Mouse (Mus musculus) forelimb bud, embryonic 11.5 days (tissue): ENCODE data around the gene Mad1l1.

Experiments
- DNase-seq: peaks from one replicate; pipeline ENCODE4 v3.0.0-alpha.2; 2012; ENCODE audit warnings: low read depth, low spot score

Mad1l1 gene

GRCm38 (mm10) chr5:140263754-140264749 is 57.3 kb downstream of the Mad1l1 start:
- DNase-seq = no peak

- no peak for DNase-seq
These were observed 59.0 kb downstream of the Mad1l1 start for GRCm38 (mm10) chr5:140262401-140262800.

DNA sequence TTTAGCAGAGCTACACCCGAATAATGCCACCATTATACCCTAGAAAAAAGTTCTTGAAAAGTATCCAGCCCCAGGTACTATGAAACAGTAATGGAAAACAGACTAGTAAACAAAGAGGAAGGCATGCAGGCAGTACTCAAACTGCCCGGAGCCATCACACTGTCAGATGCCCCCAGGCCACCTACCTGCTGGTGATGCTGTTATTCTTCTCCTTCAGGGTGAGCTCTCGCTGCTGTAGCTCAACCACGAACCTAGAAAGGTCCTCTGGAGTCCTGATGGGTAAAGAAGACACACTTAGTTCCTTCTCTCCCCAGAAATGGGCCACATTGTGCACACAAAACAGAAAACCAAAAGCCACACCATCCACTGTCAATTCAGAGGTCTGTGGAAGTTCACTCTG is 60.0 kb downstream of the Mad1l1 start:
- DNase-seq = no peak

GRCm38 (mm10) chr5:140258633-140259032 is 62.7 kb downstream of the Mad1l1 start:
- DNase-seq = no peak

DNA sequence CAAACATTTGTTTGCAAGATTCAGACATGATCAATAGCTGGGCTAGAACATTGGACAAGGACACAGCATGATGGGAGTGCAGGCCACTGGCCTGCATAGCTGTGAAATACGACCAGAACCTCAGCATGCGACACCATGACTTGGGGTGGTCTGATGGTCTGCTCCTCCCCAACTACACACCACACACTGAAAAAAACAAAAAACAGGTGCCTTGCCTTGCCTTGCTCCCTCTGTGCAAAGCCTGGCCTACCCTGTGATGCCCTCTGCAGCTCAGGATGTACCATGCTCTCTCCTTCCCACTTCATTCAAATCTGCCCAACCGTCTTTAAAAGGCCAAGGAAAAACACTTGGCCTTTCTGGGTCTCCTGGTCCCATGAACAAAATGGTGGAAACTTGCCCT is 63.3 kb downstream of the Mad1l1 start:
- no peak for DNase-seq

GRCm38 (mm10) chr5:140257439-140257838 is 63.9 kb downstream of the Mad1l1 start:
- DNase-seq = no peak

DNA sequence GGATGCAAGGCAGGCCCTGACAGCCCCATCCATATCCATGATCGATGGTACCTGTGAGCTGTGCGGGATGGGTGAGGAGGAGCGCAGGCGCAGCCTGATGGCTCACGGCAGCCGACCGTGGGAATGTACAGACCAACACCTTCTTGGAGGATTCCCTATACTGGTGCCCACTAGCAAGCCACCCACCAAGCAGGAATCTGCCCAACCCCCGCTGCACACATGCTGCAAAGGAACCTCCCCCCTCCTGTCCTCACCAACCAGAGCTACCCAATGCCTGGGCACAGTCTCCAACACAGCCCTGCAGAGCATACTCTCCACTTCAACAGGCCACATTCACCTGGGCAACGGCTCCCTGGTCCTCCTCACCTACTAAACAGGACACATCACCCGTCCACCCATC is 64.7 kb downstream of the Mad1l1 start:
- DNase-seq = no peak

DNA sequence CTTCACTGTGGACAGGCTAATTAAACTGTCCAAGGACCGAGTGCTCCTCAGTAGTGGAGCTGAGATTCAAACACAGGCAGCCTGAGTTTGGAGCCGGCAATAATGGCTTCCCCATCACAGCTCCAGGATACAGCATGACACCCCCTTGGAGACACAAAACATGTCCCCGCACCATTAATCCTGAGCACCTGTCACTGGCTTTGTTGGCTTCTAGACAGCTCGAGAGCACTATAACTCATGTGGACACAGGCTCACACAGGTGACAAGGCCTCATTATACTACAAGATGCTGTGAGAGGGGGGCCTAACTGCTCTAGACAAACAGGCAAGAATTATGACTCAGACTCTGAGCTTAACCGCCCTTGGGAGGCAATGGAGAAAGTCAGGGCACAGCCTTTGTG is 66.1 kb downstream of the Mad1l1 start:
- no peak for DNase-seq

DNA sequence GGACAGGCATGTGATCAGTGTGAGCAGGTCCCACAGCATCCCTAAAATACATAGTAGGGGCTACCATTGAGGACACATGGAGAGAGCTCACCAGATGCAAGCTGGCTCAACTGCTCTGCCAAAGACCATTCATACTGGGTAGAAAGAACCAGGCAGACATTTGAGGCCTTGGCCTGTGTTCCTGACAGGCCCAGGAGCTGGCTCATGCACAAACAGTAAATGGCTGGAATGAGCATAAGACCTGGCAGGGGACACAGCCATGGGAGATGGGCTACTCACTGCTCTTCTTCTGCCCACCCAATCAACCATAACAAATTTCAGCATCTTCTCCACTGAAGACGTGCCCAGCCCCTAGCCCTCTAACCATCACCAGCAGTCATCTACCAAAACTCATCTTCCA is 66.7 kb downstream of the Mad1l1 start:
- no peak for DNase-seq

DNA sequence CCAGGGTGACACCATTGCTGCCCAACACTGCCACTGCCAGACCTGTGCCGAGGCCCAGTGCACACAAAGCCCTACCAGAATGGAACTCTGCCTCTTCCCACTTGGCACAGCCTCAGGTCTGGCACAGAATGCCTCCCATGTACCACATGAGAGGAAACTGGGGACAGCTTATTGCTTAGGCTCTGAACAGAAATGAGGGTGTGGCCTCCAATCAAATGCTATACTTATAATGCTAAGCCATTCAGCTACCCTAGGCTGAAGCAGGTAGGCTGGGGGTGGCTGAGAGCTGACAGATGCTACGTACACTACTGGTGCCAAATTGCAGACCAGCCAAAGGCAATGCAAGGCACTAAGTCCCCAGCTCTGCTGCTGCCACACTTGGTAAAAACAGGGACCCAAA is 69.4 kb downstream of the Mad1l1 start:
- DNase-seq = no peak

GRCm38 (mm10) chr5:140250370-140250769 is 71.0 kb downstream of the Mad1l1 start:
- DNase-seq = no peak

DNA sequence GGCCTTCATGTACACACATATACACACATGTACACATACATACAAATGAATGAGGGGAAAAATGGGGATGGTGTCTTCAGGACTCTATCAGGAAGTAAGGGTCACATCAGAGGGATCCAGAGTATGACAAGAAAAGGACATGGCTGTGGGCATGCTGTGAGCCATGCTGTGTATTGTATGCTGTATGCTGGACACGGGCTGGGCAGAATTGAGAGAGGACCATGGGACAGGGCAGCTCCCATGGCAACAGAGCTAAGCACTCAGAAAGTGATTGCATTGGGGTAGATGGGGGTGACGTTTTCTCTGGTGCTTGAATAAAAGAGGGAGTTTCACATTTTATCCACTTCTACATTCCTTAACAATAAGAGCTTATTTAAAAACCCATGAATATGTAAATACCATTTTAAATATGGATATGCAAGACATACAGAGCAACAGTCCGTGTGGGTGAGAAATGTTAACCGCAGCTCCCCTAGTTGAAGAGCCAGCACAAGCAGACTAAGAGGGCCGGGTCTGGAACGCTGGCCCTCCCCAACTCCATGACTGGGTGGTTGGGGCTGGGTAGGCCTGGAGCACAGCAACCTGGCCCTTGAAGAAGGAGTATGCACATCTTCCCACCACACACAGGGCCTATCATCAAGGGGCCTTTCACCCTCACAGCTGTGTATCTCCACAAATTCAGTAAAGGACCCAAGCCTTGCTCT is 71.8 kb downstream of the Mad1l1 start:
- DNase-seq = no peak

- DNase-seq = no peak
These were observed 73.3 kb downstream of the Mad1l1 start for GRCm38 (mm10) chr5:140248101-140248500.

DNA sequence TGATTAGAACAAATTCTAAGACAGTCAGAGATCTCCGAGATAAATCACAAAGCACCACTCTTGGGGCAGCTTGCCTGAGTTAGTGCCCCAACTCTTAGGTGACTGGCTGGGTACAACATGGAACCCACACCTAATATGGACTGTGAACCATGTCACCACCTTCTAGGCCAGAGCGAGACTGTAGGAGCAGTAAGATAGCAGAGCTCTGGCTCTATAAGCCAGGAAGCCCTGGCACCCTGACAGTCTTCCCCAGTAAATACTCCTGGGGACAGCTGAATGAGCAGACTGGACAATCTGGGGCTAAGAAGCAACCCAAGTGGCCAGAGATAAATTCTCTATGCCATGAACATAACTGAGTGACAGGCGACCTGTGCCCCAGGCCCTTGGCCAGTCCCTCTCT is 81.1 kb downstream of the Mad1l1 start:
- no peak for DNase-seq

DNA sequence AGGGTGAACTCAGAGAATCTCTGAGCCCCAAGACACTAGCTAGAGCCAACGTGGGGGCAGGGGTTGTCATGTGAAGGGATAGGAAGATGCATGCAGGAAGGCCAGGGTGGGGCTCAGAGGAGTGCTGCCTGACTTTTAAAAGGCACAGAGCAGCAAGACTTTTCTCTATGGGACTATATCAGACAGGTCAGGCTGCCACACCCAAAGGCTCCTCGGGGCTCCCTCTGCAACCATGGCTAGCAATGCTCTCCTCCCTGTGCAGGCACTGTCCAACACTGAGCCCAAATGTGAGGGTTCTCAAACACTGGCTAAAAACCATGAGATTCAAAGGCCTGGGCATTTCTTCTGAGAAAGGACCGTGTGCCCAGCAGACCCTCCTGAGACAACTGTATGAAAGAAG is 82.5 kb downstream of the Mad1l1 start:
- DNase-seq = no peak

DNA sequence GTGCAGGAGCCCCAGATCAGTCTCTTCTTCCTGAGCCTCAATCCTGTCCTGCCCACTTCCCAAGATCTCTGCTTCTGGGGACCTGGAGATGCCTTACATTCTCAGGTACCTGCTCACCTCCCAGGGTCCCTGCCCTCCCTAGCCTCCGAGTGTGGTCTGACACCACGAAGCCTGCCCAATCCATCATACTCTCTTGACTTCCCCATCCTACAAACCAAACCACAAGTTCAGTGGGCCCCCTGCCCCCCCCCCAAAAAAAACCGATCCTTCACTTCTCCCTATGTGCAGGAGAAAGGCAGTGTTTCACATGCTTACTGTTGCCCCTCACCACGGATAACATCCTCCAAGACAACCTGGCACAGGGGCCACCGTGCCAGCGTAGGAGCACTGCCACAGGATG is 90.5 kb downstream of the Mad1l1 start:
- no peak for DNase-seq

DNA sequence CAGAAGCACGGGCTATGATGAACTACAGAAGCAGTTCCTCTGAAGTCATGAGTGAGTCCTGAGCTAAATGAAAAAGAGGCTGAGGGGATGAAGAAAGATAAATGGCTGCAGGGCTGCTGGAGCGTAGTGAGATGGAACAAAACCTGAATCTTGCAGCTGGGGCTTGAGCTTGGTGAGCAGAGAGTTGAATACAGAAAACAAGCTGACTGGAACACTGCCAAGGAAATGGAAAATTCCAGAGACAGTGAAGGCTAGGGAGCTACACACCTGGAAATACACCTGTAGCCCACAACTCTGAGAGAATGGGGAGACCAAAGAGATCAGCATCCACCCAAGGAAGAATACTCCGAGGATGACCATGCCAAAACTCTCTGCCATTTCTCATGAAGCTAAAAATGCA is 93.0 kb downstream of the Mad1l1 start:
- no peak for DNase-seq

- no peak for DNase-seq
These were observed 94.5 kb downstream of the Mad1l1 start for GRCm38 (mm10) chr5:140226871-140227270.

- DNase-seq = no peak
These were observed 95.5 kb downstream of the Mad1l1 start for GRCm38 (mm10) chr5:140225881-140226280.

GRCm38 (mm10) chr5:140225103-140225502 is 96.2 kb downstream of the Mad1l1 start:
- DNase-seq = no peak

- DNase-seq = no peak
These were observed 98.0 kb downstream of the Mad1l1 start for GRCm38 (mm10) chr5:140223070-140224053.
